Mouse (Mus musculus) olfactory bulb, adult 2 months (tissue): ENCODE data around the gene Gm20503.

ENCODE experiments used
- CTCF ChIP-seq: fragments of 200-500 bp; IDR thresholded peaks from 2 replicates; pipeline ENCODE4 v1.5.1; 2012; ENCODE audit warnings: low read depth, mild to moderate bottlenecking, low read length, moderate library complexity; ENCODE audit not compliant: insufficient read depth
- POLR2A ChIP-seq: fragments of 200-500 bp; IDR thresholded peaks from 2 replicates; pipeline ENCODE4 v1.6.1; 2012; ENCODE audit warnings: mild to moderate bottlenecking, low read depth, low read length, moderate library complexity; ENCODE audit not compliant: insufficient read depth

DNA sequence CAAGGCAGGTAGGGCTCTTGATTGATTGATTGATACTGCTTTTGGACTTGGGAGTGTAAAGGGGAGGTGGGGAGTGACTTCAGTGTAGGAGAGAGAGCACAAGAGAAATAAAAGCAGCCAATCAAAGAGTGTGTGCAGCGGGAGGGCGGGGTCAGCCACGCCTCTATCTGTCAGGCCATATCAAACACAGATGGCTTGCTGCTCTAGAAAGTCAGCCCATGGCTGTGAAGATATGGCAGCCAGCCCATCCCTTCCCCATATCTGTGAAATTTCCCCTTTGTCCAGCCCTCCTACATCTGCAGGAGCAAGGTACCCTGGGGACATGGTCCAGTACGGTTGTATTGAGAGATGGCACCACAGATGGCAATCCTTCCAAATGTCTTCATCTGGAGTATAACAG, 32.3 kb upstream of the Gm20503 start:
- TF ChIP-seq CTCF: no peak
- no peak for TF ChIP-seq POLR2A
